Mouse (Mus musculus) stomach, postnatal 0 days (tissue): Measurements from ENCODE around the gene Egfl6. TPM values are rescaled to one million over a fixed set of nuclear protein-coding genes. Genes with fewer than 3 reads are reported as not detected.
"Not testable (repeated sequence)": the region's sequence is repeated elsewhere in the genome, so short reads cannot be mapped to it uniquely, and the experiment has no call there.

ENCODE experiments used
- ATAC-seq: fragments of 200-750 bp; cut with Nextera tagmentation; 2 replicates; pipeline ENCODE4 v1.8.0; 2017; ENCODE audit not compliant: low FRiP score, low TSS enrichment
- DNase-seq: peaks from one replicate; pipeline ENCODE4 v3.0.0-alpha.2; 2016; ENCODE audit warnings: low spot score
- H3K27ac ChIP-seq: fragments of 300-500 bp; sonication (generic); replicated peaks from 2 replicates; pipeline ENCODE4 v1.5.1; 2014; ENCODE audit warnings: mild to moderate bottlenecking, control low read depth
- H3K27me3 ChIP-seq: fragments of 300-500 bp; sonication (generic); 2 replicates; pipeline ENCODE4 v1.6.1; 2014; ENCODE audit warnings: low read length; ENCODE audit not compliant: control insufficient read depth, insufficient read depth
- H3K36me3 ChIP-seq: fragments of 300-500 bp; sonication (generic); 2 replicates; pipeline ENCODE4 v1.6.1; 2014; ENCODE audit warnings: low read length, mixed read lengths; ENCODE audit not compliant: control insufficient read depth, insufficient read depth
- H3K4me1 ChIP-seq: fragments of 300-500 bp; sonication (generic); replicated peaks from 2 replicates; pipeline ENCODE4 v1.6.1; 2014; ENCODE audit warnings: antibody characterized with exemption; ENCODE audit not compliant: control insufficient read depth, insufficient read depth
- H3K4me2 ChIP-seq: fragments of 300-500 bp; sonication (generic); replicated peaks from 2 replicates; pipeline ENCODE4 v1.6.1; 2014; ENCODE audit warnings: low read depth, mild to moderate bottlenecking, control low read depth, moderate library complexity
- H3K4me3 ChIP-seq: fragments of 300-500 bp; sonication (generic); 2 replicates; pipeline ENCODE4 v1.5.1; 2014; ENCODE audit warnings: low read depth, low read length, control low read depth
- H3K9ac ChIP-seq: fragments of 300-500 bp; sonication (generic); 2 replicates; pipeline ENCODE4 v1.6.1; 2014; ENCODE audit warnings: mild to moderate bottlenecking, low read length, control low read depth, mixed read lengths
- H3K9me3 ChIP-seq: fragments of 300-500 bp; sonication (generic); 2 replicates; pipeline ENCODE4 v1.6.1; 2016; ENCODE audit warnings: low read length; ENCODE audit not compliant: control insufficient read depth
- CTCF ChIP-seq: IDR thresholded peaks from 2 replicates; pipeline ENCODE4 v1.5.1; 2016; ENCODE audit warnings: antibody characterized with exemption, low read depth, mild to moderate bottlenecking, moderate library complexity
- EP300 ChIP-seq: optimal IDR thresholded peaks from 2 replicates; pipeline ENCODE3; 2016; ENCODE audit warnings: antibody characterized with exemption
- WGBS: fragments of 180-500 bp; shearing (Covaris S2); extraction: QIAGEN DNeasy Blood & Tissue Kit; methylation state at CpG from one replicate; pipeline ENCODE4 v1.1.7; 2014; 5-methylcytosine and 5-hydroxymethylcytosine counted together
- polyA plus RNA-seq: library from polyadenylated mRNA; unstranded; fragments of >200 nt; fragmentation: Nextera tagmentation; extraction: Ambion mirVana; gene quantifications from 2 replicates; pipeline ENCODE4 v1.2.1, GENCODE M21; 2015

The Egfl6 gene
- polyA plus RNA-seq, 1 experiment from 2014 or later = 21.2 TPM

DNA sequence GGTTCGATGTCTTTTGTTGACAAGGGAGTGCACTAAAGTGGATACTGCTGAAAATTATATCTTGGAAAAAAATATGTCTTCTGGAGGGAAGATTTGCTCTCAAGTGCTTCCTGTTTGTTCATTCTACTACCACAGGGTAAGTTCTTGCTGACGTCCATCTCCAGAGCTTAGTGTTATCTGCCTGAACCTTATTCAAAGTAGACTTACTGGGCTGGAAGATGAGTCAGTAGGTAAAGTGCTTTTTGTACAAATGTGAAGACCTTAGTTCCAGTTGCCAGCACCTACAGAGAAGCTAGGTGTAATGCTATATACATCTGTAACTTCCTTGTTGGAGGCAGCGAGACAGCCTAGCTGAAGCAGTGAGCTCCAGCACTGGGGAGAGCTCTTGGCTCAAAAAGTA lies 69.6 kb downstream of the Egfl6 start:
- Histone ChIP-seq H3K4me3 (no peak overlapping the region), H3K4me2 (no peak overlapping the region), H3K36me3 (no peaks in the 10 kb centered on the region), H3K9me3 (no peaks in the 10 kb centered on the region), H3K9ac (no peak overlapping the region), H3K4me1 (no peaks in the 10 kb centered on the region), H3K27me3 (no peaks in the 10 kb centered on the region), H3K27ac (no peak overlapping the region)
- ATAC-seq (peak; percentile 68), DNase-seq (no peak)
- WGBS = 83% methylated on average over 3 of the region's 3 CpGs
- no peak for TF ChIP-seq CTCF
- TF ChIP-seq EP300 = no peak

GRCm38 (mm10) chrX:166514035-166514434 lies 71.5 kb downstream of the Egfl6 start:
- ATAC-seq = not testable (repeated sequence)
- 22% methylated on average over 12 of the region's 12 CpGs for WGBS
- DNase-seq = peak; percentile 66

DNA sequence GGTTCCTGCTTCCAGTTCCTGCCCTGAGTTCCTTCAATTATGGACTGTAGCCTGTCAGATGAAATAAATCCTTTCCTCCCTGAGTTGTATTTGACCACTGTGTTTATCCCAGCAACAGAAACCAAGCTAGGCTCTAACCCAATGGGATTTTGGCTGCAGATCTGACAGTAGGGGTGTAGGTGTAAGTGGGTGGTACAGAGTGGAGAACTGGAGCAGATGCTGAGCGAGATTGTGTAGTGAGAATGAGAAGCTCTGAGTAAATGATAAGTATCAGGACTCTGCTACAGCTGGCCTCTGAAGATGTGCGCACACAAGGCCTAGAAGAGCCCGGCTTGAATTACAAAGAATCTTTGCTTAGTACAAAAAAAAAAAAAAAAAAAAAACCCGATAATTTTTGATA lies 73.4 kb downstream of the Egfl6 start:
- WGBS = 88% methylated on average over 4 of the region's 4 CpGs
- no peak for TF ChIP-seq EP300
- no peak for TF ChIP-seq CTCF
- Histone ChIP-seq H3K4me1 (no peaks in the 10 kb centered on the region), H3K9me3 (no peaks in the 10 kb centered on the region), H3K4me2 (no peak overlapping the region), H3K27me3 (no peaks in the 10 kb centered on the region), H3K4me3 (no peak overlapping the region), H3K9ac (no peak overlapping the region), H3K27ac (no peak overlapping the region), H3K36me3 (no peaks in the 10 kb centered on the region)
- ATAC-seq (no peak), DNase-seq (no peak)

More at GRCm38 (mm10) chrX:166514035-166514434, 71.5 kb downstream of the Egfl6 start:
- H3K27me3 ChIP-seq, H3K27ac ChIP-seq, H3K9ac ChIP-seq, H3K4me1 ChIP-seq, H3K36me3 ChIP-seq, H3K4me2 ChIP-seq, H3K4me3 ChIP-seq, H3K9me3 ChIP-seq: not testable (repeated sequence)

DNA sequence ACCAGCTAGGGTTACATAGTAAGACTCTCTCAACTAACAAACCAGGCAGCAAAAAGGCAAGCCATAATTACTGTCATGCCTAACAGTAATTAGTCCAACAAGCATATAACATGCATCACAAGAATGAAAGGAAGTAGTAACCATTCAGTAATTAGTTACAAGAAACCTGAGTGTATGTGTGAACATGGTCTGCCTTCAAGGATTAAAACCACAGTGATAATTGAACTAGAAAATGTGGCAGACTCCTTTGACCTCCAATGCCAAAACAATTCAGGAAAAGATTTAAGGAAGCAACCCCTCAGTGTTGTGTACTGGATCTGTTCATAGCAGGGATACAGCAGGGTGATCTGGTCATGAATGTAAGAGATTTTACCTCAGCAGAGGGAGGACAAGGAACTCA lies 74.4 kb downstream of the Egfl6 start:
- H3K9ac ChIP-seq = no peak overlapping the region
- H3K4me3 ChIP-seq = no peak overlapping the region
- no peaks in the 10 kb centered on the region for H3K4me1 ChIP-seq
- no peak overlapping the region for H3K4me2 ChIP-seq
- H3K36me3 ChIP-seq = no peaks in the 10 kb centered on the region
- DNase-seq = no peak
- H3K27me3 ChIP-seq = no peaks in the 10 kb centered on the region
- no peak overlapping the region for H3K27ac ChIP-seq
- no peak for ATAC-seq
- TF ChIP-seq CTCF = no peak
- no peak for TF ChIP-seq EP300
- H3K9me3 ChIP-seq = no peaks in the 10 kb centered on the region

GRCm38 (mm10) chrX:166509761-166510738 lies 75.5 kb downstream of the Egfl6 start:
- ATAC-seq = peak; percentile 98
- no peaks in the 10 kb centered on the region for H3K9me3 ChIP-seq
- H3K9ac ChIP-seq = peak overlapping the region; percentile 82
- H3K4me2 ChIP-seq = peak overlapping the region; percentile 47
- no peaks in the 10 kb centered on the region for H3K36me3 ChIP-seq
- H3K27ac ChIP-seq = peak overlapping the region; percentile 96
- peak; percentile 91 for DNase-seq
- no peaks in the 10 kb centered on the region for H3K4me1 ChIP-seq
- H3K4me3 ChIP-seq = peak overlapping the region; percentile 48
- no peaks in the 10 kb centered on the region for H3K27me3 ChIP-seq
- no peak for TF ChIP-seq EP300
- TF ChIP-seq CTCF = peak; percentile 55
- WGBS = 12% methylated on average over 58 of the region's 65 CpGs

- H3K9ac ChIP-seq = no peak overlapping the region
- H3K27me3 ChIP-seq = no peaks in the 10 kb centered on the region
- H3K4me1 ChIP-seq = no peaks in the 10 kb centered on the region
- no peak overlapping the region for H3K4me3 ChIP-seq
- ATAC-seq (no peak), DNase-seq (no peak)
- H3K36me3 ChIP-seq = no peaks in the 10 kb centered on the region
- no peak for TF ChIP-seq CTCF
- no peak for TF ChIP-seq EP300
- no peaks in the 10 kb centered on the region for H3K9me3 ChIP-seq
- no peak overlapping the region for H3K27ac ChIP-seq
- no peak overlapping the region for H3K4me2 ChIP-seq
- WGBS = 56% methylated on average over 2 of the region's 2 CpGs
These were observed 81.1 kb downstream of the Egfl6 start for GRCm38 (mm10) chrX:166504421-166504820.
